Mouse (Mus musculus) hindbrain, embryonic 11.5 days (tissue): Measurements from ENCODE around the gene Zfp641. TPM values are rescaled to one million over a fixed set of nuclear protein-coding genes. Genes with fewer than 3 reads are reported as not detected.

ENCODE experiments used
- ATAC-seq: fragments of 200-750 bp; cut with Nextera tagmentation; 2 replicates; pipeline ENCODE4 v1.8.0; 2017; ENCODE audit warnings: mild to moderate bottlenecking, moderate TSS enrichment, moderate library complexity; ENCODE audit not compliant: low FRiP score
- DNase-seq: peaks from one replicate; pipeline ENCODE4 v3.0.0-alpha.2; 2015; ENCODE audit warnings: low spot score
- H3K27ac ChIP-seq: fragments of 300-500 bp; sonication (generic); 2 replicates; pipeline ENCODE4 v1.5.1; 2014; ENCODE audit warnings: mild to moderate bottlenecking, low read depth, low read length
- H3K27me3 ChIP-seq: fragments of 300-500 bp; sonication (generic); 2 replicates; pipeline ENCODE4 v1.6.1; 2014; ENCODE audit warnings: mild to moderate bottlenecking, low read length, moderate library complexity, mixed read lengths; ENCODE audit not compliant: control insufficient read depth, insufficient read depth
- H3K36me3 ChIP-seq: fragments of 300-500 bp; sonication (generic); 2 replicates; pipeline ENCODE4 v1.6.1; 2014; ENCODE audit warnings: mild to moderate bottlenecking, low read length, moderate library complexity, mixed read lengths; ENCODE audit not compliant: control insufficient read depth, insufficient read depth
- H3K4me1 ChIP-seq: fragments of 300-500 bp; sonication (generic); replicated peaks from 2 replicates; pipeline ENCODE4 v1.6.1; 2014; ENCODE audit warnings: low read length, mixed read lengths; ENCODE audit not compliant: control insufficient read depth, insufficient read depth
- H3K4me2 ChIP-seq: fragments of 300-500 bp; sonication (generic); replicated peaks from 2 replicates; pipeline ENCODE4 v1.6.1; 2014; ENCODE audit warnings: mild to moderate bottlenecking, low read depth, low read length
- H3K4me3 ChIP-seq: fragments of 300-500 bp; sonication (generic); 2 replicates; pipeline ENCODE4 v1.5.1; 2014; ENCODE audit warnings: low read depth, low read length
- H3K9ac ChIP-seq: fragments of 300-500 bp; sonication (generic); 2 replicates; pipeline ENCODE4 v1.6.1; 2014; ENCODE audit warnings: low read depth, low read length
- H3K9me3 ChIP-seq: fragments of 300-500 bp; sonication (generic); 2 replicates; pipeline ENCODE4 v1.6.1; 2016; ENCODE audit warnings: low read length; ENCODE audit not compliant: control insufficient read depth
- WGBS: fragments of 180-500 bp; shearing (Covaris S2); extraction: QIAGEN DNeasy Blood & Tissue Kit; methylation state at CpG from one replicate; pipeline ENCODE4 v1.1.7; 2014; 5-methylcytosine and 5-hydroxymethylcytosine counted together
- polyA plus RNA-seq: library from polyadenylated mRNA; unstranded; fragments of >200 nt; fragmentation: Nextera tagmentation; extraction: Ambion mirVana; gene quantifications from 2 replicates; pipeline ENCODE4 v1.2.1, GENCODE M21; 2014

Gene Zfp641
- polyA plus RNA-seq, 1 experiment from 2014 or later: 1.7 TPM

- Histone ChIP-seq H3K36me3 (no peaks in the 10 kb centered on the region), H3K9ac (no peak within 1 kb of the TSS), H3K4me1 (no peaks in the 10 kb centered on the region), H3K4me2 (no peak within 1 kb of the TSS), H3K9me3 (no peaks in the 10 kb centered on the region), H3K4me3 (no peak within 1 kb of the TSS), H3K27ac (no peak within 1 kb of the TSS), H3K27me3 (no peaks in the 10 kb centered on the region)
- ATAC-seq: no peak
- WGBS: 90% methylated on average over 8 of the region's 8 CpGs
- no peak for DNase-seq
Measured at GRCm38 (mm10) chr15:98257193-98257592, 38.8 kb downstream of the Zfp641 start, which contains the start of gene H1fnt. Gene H1fnt (minus strand): TSS chr15:98257293.

- Histone ChIP-seq H3K36me3 (no peaks in the 10 kb centered on the region), H3K9ac (no peak overlapping the region), H3K4me2 (no peak overlapping the region), H3K4me3 (no peak overlapping the region), H3K27me3 (no peaks in the 10 kb centered on the region), H3K27ac (no peak overlapping the region), H3K4me1 (no peaks in the 10 kb centered on the region), H3K9me3 (no peaks in the 10 kb centered on the region)
- WGBS: 96% methylated on average over 13 of the region's 13 CpGs
- DNase-seq (no peak), ATAC-seq (no peak)
Measured at GRCm38 (mm10) chr15:98256271-98256670, 39.7 kb downstream of the Zfp641 start.

Other genes starting within 250 kb of the Zfp641 start
- gene Pfkm, start 203.6 kb downstream of the Zfp641 start, polyA plus RNA-seq: 32.1 and 32.6 TPM in 2 replicates
- gene Senp1, start 202.4 kb downstream of the Zfp641 start, polyA plus RNA-seq: 40.6 and 41.5 TPM in 2 replicates
- 47.6 and 53.2 TPM in 2 replicates for gene Asb8, start 130.5 kb downstream of the Zfp641 start, polyA plus RNA-seq
- gene Ccdc184, start 129.0 kb downstream of the Zfp641 start, polyA plus RNA-seq: 13.3 and 15.9 TPM in 2 replicates
- gene Olfr288, start 100.6 kb downstream of the Zfp641 start, polyA plus RNA-seq: not detected in 2 replicates
- not detected in 2 replicates for gene Gm44579, start 75.2 kb downstream of the Zfp641 start, polyA plus RNA-seq
- not detected in 2 replicates for gene Olfr287, start 75.1 kb downstream of the Zfp641 start, polyA plus RNA-seq
- not detected in 2 replicates for gene Olfr286, start 61.7 kb downstream of the Zfp641 start, polyA plus RNA-seq
- not detected in 2 replicates for gene H1fnt, start 38.9 kb downstream of the Zfp641 start, polyA plus RNA-seq
- gene Olfr285, start 21.2 kb upstream of the Zfp641 start, polyA plus RNA-seq: not detected in 2 replicates
- not detected in 2 replicates for gene Olfr284, start 44.8 kb upstream of the Zfp641 start, polyA plus RNA-seq
- gene Olfr283, start 84.8 kb upstream of the Zfp641 start, polyA plus RNA-seq: not detected in 2 replicates
- gene Olfr282, start 135.1 kb upstream of the Zfp641 start, polyA plus RNA-seq: not detected in 2 replicates
- gene Olfr281, start 156.4 kb upstream of the Zfp641 start, polyA plus RNA-seq: not detected in 2 replicates
- not detected in 2 replicates for gene OR5BS1P, start 173.7 kb upstream of the Zfp641 start, polyA plus RNA-seq
- gene Lalba, start 186.6 kb upstream of the Zfp641 start, polyA plus RNA-seq: not detected in 2 replicates
- not detected in 2 replicates for gene Olfr279, start 196.2 kb upstream of the Zfp641 start, polyA plus RNA-seq
- gene Kansl2, start 238.1 kb upstream of the Zfp641 start, polyA plus RNA-seq: 127 and 132 TPM in 2 replicates